Mouse (Mus musculus) ovary, postnatal 14 days (tissue): ENCODE results near the gene Tacr1.
"Not testable (repeated sequence)": the region's sequence is repeated elsewhere in the genome, so short reads cannot be mapped to it uniquely, and the experiment has no call there.

ENCODE experiments used
- DNase-seq: peaks from one replicate; pipeline ENCODE4 v3.0.0; 2022; ENCODE audit warnings: low spot score

Tacr1 gene

GRCm38 (mm10) chr6:82401595-82402451 is at the start of gene Tacr1:
Gene Tacr1 (plus strand): TSS chr6:82402334.
- no peak for DNase-seq

DNA sequence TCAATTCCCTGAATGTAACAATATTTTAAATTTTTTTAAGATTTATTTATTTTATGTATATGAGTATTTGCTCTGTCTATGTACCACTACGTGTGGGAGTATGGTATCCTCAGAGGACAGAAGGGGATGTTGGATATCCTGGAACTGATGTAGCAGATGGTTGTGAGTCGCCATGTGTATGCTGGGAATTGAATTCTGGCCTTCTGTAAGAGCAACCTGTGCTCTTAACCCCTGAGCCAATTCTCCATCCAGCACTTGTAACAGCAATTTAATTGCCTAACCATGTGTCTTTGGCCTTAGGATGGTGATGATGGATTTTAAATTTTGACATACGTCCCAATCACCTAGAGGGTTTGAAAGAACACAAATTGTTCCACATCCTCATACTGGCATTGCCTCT is 26.0 kb upstream of the Tacr1 start:
- no peak for DNase-seq

DNA sequence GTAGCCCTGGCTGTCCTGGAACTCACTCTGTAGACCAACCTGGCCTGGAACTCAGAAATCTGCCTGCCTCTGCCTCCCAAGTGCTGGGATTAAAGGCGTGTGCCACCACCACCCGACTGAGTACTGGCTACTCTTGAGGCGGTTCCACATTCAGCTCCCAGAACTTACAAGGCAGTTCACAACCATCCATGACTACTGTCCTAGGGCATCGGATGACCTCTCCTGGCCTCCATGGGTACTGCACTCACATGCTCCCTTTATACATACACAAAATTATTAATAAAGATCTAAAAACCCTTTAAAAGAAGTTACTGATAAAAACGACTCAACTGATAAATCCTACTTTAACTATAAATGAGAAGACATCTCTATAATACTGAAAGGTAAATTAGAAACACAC is 18.6 kb upstream of the Tacr1 start:
- DNase-seq, result no peak

DNA sequence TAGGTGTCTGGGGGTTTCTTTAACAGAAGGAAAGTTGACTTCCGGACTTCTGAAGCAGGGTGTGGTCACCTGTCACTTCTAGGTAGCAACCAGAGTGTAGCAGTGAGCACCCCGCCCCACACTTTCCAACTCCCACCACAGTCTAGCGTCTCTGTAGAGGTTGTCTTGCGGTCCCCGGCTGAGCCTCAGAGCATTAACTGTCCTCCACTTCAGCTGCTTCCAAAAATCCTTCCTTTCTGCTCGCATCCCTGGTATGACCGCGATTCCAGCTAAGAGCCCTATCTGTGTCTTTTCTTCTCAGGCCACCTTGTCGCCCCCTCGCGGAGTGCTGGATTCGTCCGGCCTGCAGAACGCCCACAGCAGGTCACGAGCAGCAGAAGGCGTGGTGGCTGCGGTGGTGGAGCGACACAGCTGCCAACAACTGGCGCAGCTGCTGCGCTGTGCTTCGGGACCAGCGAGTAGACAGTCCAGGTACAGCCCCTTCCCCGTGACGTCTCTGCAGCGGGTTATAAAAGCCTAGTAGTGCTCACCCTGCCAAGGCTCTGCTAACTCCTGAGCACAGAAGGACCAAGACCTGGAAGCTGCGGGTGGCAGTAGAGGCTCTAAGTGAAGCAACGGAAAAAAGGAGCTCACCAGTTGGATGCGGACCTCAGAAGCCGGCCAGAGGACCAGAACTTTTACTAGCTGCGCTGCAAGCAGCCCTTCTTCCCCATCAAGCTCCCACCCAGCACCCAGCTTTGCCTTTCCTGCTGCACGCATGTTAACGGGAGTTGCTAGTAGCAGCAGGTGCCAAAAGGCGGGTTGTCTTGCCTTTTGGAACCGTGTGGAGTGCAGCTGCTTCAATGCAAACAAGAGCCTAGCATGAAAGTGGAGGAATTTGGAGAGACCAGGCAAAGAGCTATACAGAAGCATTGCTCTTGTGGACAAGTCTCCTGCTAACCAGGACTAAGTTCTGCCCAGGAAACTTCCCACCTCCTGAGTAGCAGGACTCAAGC is 664 bp downstream of the Tacr1 start:
- peak; percentile 4 for DNase-seq

- no peak for DNase-seq
Observed at GRCm38 (mm10) chr6:82418367-82418766, 16.2 kb downstream of the Tacr1 start.

DNA sequence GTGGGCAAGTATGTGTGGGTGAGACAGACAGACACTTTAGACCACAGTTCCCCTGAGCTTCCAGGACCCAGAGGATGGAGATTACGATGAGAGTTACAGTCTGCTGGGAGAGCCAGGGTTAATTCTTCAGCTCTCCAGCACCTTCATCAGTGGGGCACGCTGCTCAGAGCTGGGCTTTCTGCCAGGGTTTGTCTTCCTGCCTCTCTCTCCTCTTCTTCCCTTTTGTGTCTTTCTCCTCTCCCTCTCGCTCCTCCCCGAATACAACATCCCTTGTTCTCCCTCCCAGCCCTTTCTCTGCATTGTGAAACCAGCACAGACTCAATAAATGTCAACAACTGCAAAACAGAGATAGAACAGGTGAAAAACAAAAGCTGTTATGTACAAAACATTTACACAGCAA is 18.1 kb downstream of the Tacr1 start:
- no peak for DNase-seq

- no peak for DNase-seq
Observed at GRCm38 (mm10) chr6:82428890-82429289, 26.8 kb downstream of the Tacr1 start.

DNA sequence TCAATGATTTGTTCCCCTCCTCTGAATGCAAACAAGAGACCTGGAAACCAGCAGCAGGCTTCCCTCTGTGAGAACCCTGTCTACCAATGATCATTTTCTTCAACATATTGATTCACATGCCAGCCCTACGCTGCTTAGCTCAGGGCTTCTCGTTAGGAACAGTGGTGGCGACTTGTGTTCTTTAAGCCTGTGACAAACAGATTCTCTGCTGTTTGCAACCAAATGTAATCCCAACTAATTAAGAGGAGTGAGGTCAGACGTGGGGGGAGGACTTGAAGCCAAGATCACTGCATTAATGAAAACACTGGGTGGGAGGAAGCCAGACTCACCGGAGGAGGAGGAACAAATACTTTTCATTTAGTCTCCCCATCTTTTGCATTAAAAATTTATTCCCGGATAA is 27.6 kb downstream of the Tacr1 start:
- no peak for DNase-seq

- no peak for DNase-seq
Observed at GRCm38 (mm10) chr6:82437174-82437573, 35.0 kb downstream of the Tacr1 start.

- DNase-seq, result not testable (repeated sequence)
Observed at GRCm38 (mm10) chr6:82452206-82453095, 50.3 kb downstream of the Tacr1 start.

DNA sequence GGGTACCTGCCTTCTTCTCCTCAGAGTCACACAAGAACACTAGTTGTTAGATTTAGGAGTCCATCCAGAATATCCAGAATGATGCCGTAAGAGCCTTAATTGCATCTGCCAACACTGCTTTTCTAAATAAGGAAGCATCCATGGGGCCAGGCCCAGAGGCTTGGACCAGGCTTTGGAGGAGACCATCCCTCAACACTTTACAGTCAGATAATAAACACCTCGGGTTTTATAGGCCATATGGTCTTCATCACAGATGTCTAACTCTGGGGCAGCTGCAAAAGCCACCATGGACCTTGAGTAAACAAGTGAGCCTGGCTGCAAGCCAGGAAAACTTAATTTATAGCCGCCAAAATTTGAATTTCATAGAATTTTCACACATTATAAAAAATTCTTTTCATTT is 53.1 kb downstream of the Tacr1 start:
- DNase-seq, result no peak

GRCm38 (mm10) chr6:82457163-82457763 is 55.1 kb downstream of the Tacr1 start:
- no peak for DNase-seq

DNA sequence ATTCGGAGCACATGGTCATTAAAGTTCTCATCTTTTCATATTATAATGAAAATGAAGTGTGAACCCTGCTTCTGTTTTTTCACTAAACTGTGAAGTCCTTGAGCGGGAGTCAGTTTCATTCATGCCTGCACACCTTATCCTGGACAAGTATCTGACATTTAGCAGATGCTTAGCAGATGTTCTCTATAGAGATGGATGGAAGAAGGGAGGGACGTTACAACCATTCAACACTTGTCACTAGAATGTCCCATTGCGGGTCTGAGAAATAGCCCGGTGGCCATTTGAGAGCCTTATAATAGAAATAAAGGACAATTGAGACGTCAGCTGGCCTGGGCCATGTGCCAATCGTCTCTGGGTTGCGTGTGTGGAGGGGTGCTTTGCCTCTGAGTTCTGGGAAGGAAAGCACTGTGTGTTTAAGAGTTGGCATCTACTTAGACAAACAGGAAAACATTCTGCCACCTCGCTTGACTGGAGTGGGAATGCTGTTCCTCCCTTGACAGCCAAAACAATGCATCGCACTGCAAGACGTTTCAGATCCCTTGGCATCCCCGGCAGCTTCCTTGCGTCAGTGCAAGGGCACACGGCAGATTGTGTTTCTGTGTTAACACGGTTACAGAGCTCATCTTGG is 56.7 kb downstream of the Tacr1 start:
- DNase-seq, result no peak

- no peak for DNase-seq
Observed at GRCm38 (mm10) chr6:82463171-82463570, 61.0 kb downstream of the Tacr1 start.

DNA sequence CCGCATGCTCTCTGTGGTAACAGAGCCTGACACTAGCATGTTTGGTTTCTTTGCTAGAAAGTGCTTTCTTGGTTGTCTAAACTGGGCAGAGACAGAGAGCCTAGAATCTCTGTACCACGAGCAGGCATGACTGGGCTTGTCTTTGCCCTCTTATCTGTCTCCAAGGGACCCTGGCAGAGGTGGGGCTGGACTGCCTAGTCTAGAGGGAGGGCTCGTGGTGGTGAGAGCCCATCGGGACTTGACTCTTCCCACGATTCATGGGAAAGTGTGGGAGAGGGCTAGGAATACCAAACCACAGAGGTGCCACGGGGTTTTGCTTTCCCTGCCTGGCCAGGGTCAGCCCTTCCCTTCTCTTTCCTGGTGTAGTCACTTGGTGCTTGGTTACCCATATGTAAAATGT is 72.3 kb downstream of the Tacr1 start:
- no peak for DNase-seq

- no peak for DNase-seq
Observed at GRCm38 (mm10) chr6:82483842-82484241, 81.7 kb downstream of the Tacr1 start.

GRCm38 (mm10) chr6:82494481-82494880 is 92.3 kb downstream of the Tacr1 start:
- DNase-seq, result no peak

DNA sequence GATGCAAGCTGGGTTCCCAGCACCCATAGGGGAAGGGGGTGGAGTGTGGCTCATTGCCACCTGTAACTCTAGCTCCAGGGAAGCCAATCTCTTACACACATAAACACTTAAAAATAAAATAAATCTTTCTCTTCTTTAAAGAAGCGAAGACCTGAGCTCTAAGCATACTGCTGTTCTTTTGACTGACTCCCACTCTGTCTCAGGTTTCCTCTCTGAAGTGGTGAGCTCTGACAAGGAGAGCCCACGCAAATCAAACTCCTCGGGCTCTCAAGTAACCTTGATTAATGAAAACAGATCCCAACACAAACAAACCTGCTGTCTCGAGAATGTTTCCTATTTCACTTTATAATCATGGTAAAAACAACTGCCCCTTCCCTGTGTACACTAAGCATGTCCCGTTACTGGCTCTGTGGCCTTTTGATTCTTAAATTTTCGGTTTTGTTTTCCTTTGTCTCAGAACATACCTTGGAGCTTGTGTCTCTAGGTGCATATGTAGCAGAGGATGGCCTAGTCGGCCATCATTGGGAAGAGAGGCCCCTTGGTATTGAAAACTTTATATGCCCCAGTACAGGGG is 108.8 kb downstream of the Tacr1 start:
- DNase-seq, result no peak

- no peak for DNase-seq
Observed at GRCm38 (mm10) chr6:82519626-82520025, 117.5 kb downstream of the Tacr1 start.

- no peak for DNase-seq
Observed at GRCm38 (mm10) chr6:82522567-82522966, 120.4 kb downstream of the Tacr1 start.
